Mouse (Mus musculus) forelimb bud, embryonic 11.5 days (tissue): ENCODE measurements around the gene Ssty2.
"Not testable (repeated sequence)": the region's sequence is repeated elsewhere in the genome, so short reads cannot be mapped to it uniquely, and the experiment has no call there.

Experiments
- DNase-seq: peaks from one replicate; pipeline ENCODE4 v3.0.0-alpha.2; 2012; ENCODE audit warnings: low read depth, low spot score

The Ssty2 gene

DNA sequence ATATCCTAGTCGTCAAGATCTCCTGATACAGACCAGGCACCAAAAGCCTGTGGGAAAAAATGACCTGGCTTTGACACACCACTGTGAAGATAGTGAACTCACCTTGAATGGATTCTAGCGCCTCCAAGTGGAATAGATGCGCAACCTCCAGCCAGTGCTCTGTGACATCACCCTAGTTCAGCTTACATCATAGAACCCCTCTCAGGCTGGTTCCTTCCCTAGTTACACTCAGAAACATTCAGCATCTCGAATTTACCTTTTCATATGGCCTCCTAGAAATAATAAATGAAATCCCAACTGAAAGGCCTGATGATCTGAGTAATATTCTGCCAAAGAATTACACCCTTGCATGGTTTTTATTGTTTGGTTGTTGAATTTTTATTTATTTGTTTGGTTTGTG is at the start of gene Ssty2:
Ssty2 (minus strand) TSS at position 101 of the 400 bp plus-strand sequence.
- DNase-seq, result not testable (repeated sequence)
